Mouse (Mus musculus): ENCODE measurements around the gene Klf13.

The Klf13 gene

GRCm38 (mm10) chr7:63938914-63939396, at the start of gene Klf13:
Gene Klf13, minus strand, starts transcription at chr7:63938915.
- DNase-seq (ENCODE audit: low read depth, low spot score): peak; percentile 97

GRCm38 (mm10) chr7:63988391-63988790, 49.7 kb upstream of the Klf13 start:
- DNase-seq (ENCODE audit: low read depth, low spot score): no peak

GRCm38 (mm10) chr7:63986407-63987182, 47.9 kb upstream of the Klf13 start:
- DNase-seq (ENCODE audit: low read depth, low spot score): no peak

GRCm38 (mm10) chr7:63985696-63986406, 47.1 kb upstream of the Klf13 start:
- DNase-seq (ENCODE audit: low read depth, low spot score): no peak

- DNase-seq (ENCODE audit: low read depth, low spot score): no peak
Measured at GRCm38 (mm10) chr7:63985266-63985665, 46.6 kb upstream of the Klf13 start.

GRCm38 (mm10) chr7:63984329-63984728, 45.6 kb upstream of the Klf13 start:
- DNase-seq (ENCODE audit: low read depth, low spot score): no peak

GRCm38 (mm10) chr7:63977631-63978030, 38.9 kb upstream of the Klf13 start:
- no peak for DNase-seq (ENCODE audit: low read depth, low spot score)

GRCm38 (mm10) chr7:63970986-63971385, 32.3 kb upstream of the Klf13 start:
- no peak for DNase-seq (ENCODE audit: low read depth, low spot score)

GRCm38 (mm10) chr7:63969941-63970340, 31.2 kb upstream of the Klf13 start:
- no peak for DNase-seq (ENCODE audit: low read depth, low spot score)

GRCm38 (mm10) chr7:63965635-63966418, 27.1 kb upstream of the Klf13 start:
- peak; percentile 3 for DNase-seq (ENCODE audit: low read depth, low spot score)

- peak; percentile 42 for DNase-seq (ENCODE audit: low read depth, low spot score)
Measured at GRCm38 (mm10) chr7:63965135-63965534, 26.4 kb upstream of the Klf13 start.

- DNase-seq (ENCODE audit: low read depth, low spot score): no peak
Measured at GRCm38 (mm10) chr7:63964121-63964520, 25.4 kb upstream of the Klf13 start.

- no peak for DNase-seq (ENCODE audit: low read depth, low spot score)
Measured at GRCm38 (mm10) chr7:63963632-63964031, 24.9 kb upstream of the Klf13 start.

- DNase-seq (ENCODE audit: low read depth, low spot score): no peak
Measured at GRCm38 (mm10) chr7:63957872-63958640, 19.3 kb upstream of the Klf13 start.

- no peak for DNase-seq (ENCODE audit: low read depth, low spot score)
Measured at GRCm38 (mm10) chr7:63956981-63957713, 18.4 kb upstream of the Klf13 start.

GRCm38 (mm10) chr7:63956138-63956823, 17.6 kb upstream of the Klf13 start:
- DNase-seq (ENCODE audit: low read depth, low spot score): no peak

GRCm38 (mm10) chr7:63955440-63955839, 16.7 kb upstream of the Klf13 start:
- DNase-seq (ENCODE audit: low read depth, low spot score): no peak

- DNase-seq (ENCODE audit: low read depth, low spot score): no peak
Measured at GRCm38 (mm10) chr7:63952077-63952898, 13.6 kb upstream of the Klf13 start.

Data from 3T3-L1 (cell line).